Mouse (Mus musculus): ENCODE data around the gene Runx2. TPM values are rescaled to one million over a fixed set of nuclear protein-coding genes. Genes with fewer than 3 reads are reported as not detected.

Gene Runx2
- polyA plus RNA-seq, 1 experiment from 2014 or later, result 1.0 TPM

DNA sequence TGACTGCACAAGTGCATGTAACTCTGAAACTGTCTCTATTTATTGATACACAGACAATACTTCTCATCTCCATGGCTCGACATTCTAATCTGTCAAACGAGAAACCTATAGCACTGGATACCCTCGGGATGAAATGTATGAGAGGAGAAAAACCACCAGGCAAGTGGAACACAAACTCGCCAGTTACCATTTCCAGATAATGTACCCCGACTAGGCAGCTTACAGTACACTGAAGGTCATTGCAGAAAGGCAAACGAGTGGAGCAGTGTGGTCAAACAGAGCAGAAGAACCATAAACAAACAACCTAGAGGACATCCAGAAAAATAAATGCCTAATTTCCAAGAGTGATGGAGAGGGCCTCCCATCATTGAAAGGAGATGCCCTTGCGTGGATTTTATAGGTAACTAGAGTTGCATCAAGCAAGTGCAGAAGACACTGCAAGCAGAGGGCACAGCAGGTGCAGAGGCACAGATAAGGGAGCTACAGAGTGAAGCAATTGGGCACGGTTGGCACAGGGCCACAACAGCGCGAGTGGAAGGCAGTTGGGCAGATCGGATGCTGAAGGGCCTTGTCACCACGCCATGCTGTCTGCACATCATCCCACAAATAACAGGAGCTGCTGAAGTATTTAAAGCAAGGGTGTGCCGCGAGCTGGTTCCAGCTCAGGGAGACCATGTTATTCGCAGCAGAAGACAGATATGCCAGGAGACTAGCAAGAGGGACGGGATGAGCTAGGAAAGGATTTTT, 142.5 kb downstream of the Runx2 start:
- 0 out of 2 replicates have a peak, but pooled peaks cover 4% of the 10 kb centered on the region for H3K4me1 ChIP-seq (replicated peaks; ENCODE audit: control insufficient read depth, insufficient read depth, low read length)
- H3K9me3 ChIP-seq (ENCODE audit: control insufficient read depth), result no peaks in the 10 kb centered on the region
- H3K4me3 ChIP-seq (ENCODE audit: low read depth, low read length), result no peak overlapping the region
- H3K27me3 ChIP-seq (replicated peaks; ENCODE audit: control insufficient read depth, insufficient read depth, low read length), result no peaks in the 10 kb centered on the region
- ATAC-seq, result no peak
- WGBS, result 83% methylated on average over 16 of the region's 16 CpGs
- no peak overlapping the region for H3K4me2 ChIP-seq (replicated peaks; ENCODE audit: low read depth)
- no peaks in the 10 kb centered on the region for H3K36me3 ChIP-seq (ENCODE audit: control insufficient read depth, insufficient read depth)
- TF ChIP-seq CTCF (IDR thresholded peaks at IDR 0.05; ENCODE audit: low read depth), result no peak
- no peak overlapping the region for H3K27ac ChIP-seq (ENCODE audit: low read depth, low read length)
- no peak overlapping the region for H3K9ac ChIP-seq (ENCODE audit: low read depth, low read length)

DNA sequence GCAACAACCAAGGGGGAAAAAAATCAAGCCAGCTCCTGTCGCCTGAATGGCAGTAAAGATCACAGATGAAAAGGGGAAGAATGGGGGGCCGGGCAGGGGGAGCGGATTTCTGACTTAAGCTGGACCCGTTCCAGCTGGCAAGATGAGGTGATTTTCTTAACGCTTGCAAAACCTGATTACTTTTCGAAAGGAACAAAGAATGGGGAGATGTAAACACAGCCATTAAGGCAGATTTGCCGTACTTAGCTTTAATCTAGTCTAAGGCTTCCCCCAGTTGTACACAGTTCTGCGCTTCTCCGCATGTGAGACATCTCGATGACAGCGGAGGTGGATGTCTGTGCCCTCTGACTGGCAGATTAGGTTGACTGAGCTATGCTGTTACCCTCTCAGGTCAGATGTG, 144.6 kb downstream of the Runx2 start:
- ATAC-seq, result no peak
- TF ChIP-seq CTCF (IDR thresholded peaks at IDR 0.05; ENCODE audit: low read depth), result no peak
- Histone ChIP-seq H3K4me2 (replicated peaks; ENCODE audit: low read depth) (no peak overlapping the region), H3K9me3 (ENCODE audit: control insufficient read depth) (no peaks in the 10 kb centered on the region), H3K4me1 (replicated peaks; ENCODE audit: control insufficient read depth, insufficient read depth, low read length) (0 out of 2 replicates have a peak, but pooled peaks cover 4% of the 10 kb centered on the region), H3K27ac (ENCODE audit: low read depth, low read length) (no peak overlapping the region), H3K9ac (ENCODE audit: low read depth, low read length) (no peak overlapping the region), H3K36me3 (ENCODE audit: control insufficient read depth, insufficient read depth) (no peaks in the 10 kb centered on the region), H3K4me3 (ENCODE audit: low read depth, low read length) (no peak overlapping the region), H3K27me3 (replicated peaks; ENCODE audit: control insufficient read depth, insufficient read depth, low read length) (no peaks in the 10 kb centered on the region)
- WGBS, result 39% methylated on average over 11 of the region's 11 CpGs

- ATAC-seq, result no peak
- Histone ChIP-seq H3K9ac (ENCODE audit: low read depth, low read length) (no peak overlapping the region), H3K9me3 (ENCODE audit: control insufficient read depth) (no peaks in the 10 kb centered on the region), H3K27ac (ENCODE audit: low read depth, low read length) (no peak overlapping the region), H3K4me1 (replicated peaks; ENCODE audit: control insufficient read depth, insufficient read depth, low read length) (0 out of 2 replicates have a peak, but pooled peaks cover 4% of the 10 kb centered on the region), H3K4me2 (replicated peaks; ENCODE audit: low read depth) (no peak overlapping the region), H3K27me3 (replicated peaks; ENCODE audit: control insufficient read depth, insufficient read depth, low read length) (no peaks in the 10 kb centered on the region), H3K4me3 (ENCODE audit: low read depth, low read length) (no peak overlapping the region), H3K36me3 (ENCODE audit: control insufficient read depth, insufficient read depth) (no peaks in the 10 kb centered on the region)
- TF ChIP-seq CTCF (IDR thresholded peaks at IDR 0.05; ENCODE audit: low read depth), result no peak
- 80% methylated on average over 5 of the region's 5 CpGs for WGBS
These were observed 147.3 kb downstream of the Runx2 start for GRCm38 (mm10) chr17:44667346-44667745.

DNA sequence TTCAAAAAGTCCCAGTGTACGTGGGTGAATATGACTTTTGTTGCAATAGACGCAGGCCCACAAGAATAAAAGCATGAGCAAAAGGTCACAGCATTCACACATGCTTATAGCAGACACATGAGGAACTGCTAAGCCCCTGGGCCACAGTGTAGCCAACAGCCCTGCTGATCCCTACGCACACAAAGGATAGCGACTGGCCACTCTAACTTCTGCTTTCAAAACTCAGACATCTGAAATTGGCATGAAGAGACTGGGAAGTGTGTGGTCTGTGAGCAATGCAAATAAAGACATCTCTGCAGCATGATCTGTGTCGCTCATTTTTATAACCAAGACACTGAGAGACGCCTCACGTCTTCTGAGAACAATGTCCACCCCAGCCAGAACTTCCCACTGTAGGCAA, 150.7 kb downstream of the Runx2 start:
- Histone ChIP-seq H3K27me3 (replicated peaks; ENCODE audit: control insufficient read depth, insufficient read depth, low read length) (no peaks in the 10 kb centered on the region), H3K27ac (ENCODE audit: low read depth, low read length) (no peak overlapping the region), H3K9ac (ENCODE audit: low read depth, low read length) (no peak overlapping the region), H3K4me2 (replicated peaks; ENCODE audit: low read depth) (no peak overlapping the region), H3K4me1 (replicated peaks; ENCODE audit: control insufficient read depth, insufficient read depth, low read length) (no peaks in the 10 kb centered on the region), H3K4me3 (ENCODE audit: low read depth, low read length) (no peak overlapping the region), H3K9me3 (ENCODE audit: control insufficient read depth) (no peaks in the 10 kb centered on the region), H3K36me3 (ENCODE audit: control insufficient read depth, insufficient read depth) (no peaks in the 10 kb centered on the region)
- 76% methylated on average over 7 of the region's 7 CpGs for WGBS
- no peak for TF ChIP-seq CTCF (IDR thresholded peaks at IDR 0.05; ENCODE audit: low read depth)
- no peak for ATAC-seq

- ATAC-seq, result no peak
- no peak overlapping the region for H3K4me2 ChIP-seq (replicated peaks; ENCODE audit: low read depth)
- TF ChIP-seq CTCF (IDR thresholded peaks at IDR 0.05; ENCODE audit: low read depth), result no peak
- H3K4me3 ChIP-seq (ENCODE audit: low read depth, low read length), result no peak overlapping the region
- no peak overlapping the region for H3K27ac ChIP-seq (ENCODE audit: low read depth, low read length)
- WGBS, result 70% methylated on average over 1 of the region's 1 CpGs
- H3K9ac ChIP-seq (ENCODE audit: low read depth, low read length), result no peak overlapping the region
- no peaks in the 10 kb centered on the region for H3K27me3 ChIP-seq (replicated peaks; ENCODE audit: control insufficient read depth, insufficient read depth, low read length)
- H3K36me3 ChIP-seq (ENCODE audit: control insufficient read depth, insufficient read depth), result no peaks in the 10 kb centered on the region
- H3K9me3 ChIP-seq (ENCODE audit: control insufficient read depth), result no peaks in the 10 kb centered on the region
- no peaks in the 10 kb centered on the region for H3K4me1 ChIP-seq (replicated peaks; ENCODE audit: control insufficient read depth, insufficient read depth, low read length)
These were observed 151.4 kb downstream of the Runx2 start for GRCm38 (mm10) chr17:44663208-44663607.

- ATAC-seq, result no peak
- Histone ChIP-seq H3K27me3 (replicated peaks; ENCODE audit: control insufficient read depth, insufficient read depth, low read length) (no peaks in the 10 kb centered on the region), H3K4me1 (replicated peaks; ENCODE audit: control insufficient read depth, insufficient read depth, low read length) (no peaks in the 10 kb centered on the region), H3K4me2 (replicated peaks; ENCODE audit: low read depth) (no peak overlapping the region), H3K4me3 (ENCODE audit: low read depth, low read length) (no peak overlapping the region), H3K36me3 (ENCODE audit: control insufficient read depth, insufficient read depth) (no peaks in the 10 kb centered on the region), H3K27ac (ENCODE audit: low read depth, low read length) (no peak overlapping the region), H3K9ac (ENCODE audit: low read depth, low read length) (no peak overlapping the region), H3K9me3 (ENCODE audit: control insufficient read depth) (no peaks in the 10 kb centered on the region)
- 86% methylated on average over 6 of the region's 6 CpGs for WGBS
- TF ChIP-seq CTCF (IDR thresholded peaks at IDR 0.05; ENCODE audit: low read depth), result no peak
These were observed 152.4 kb downstream of the Runx2 start for GRCm38 (mm10) chr17:44662080-44662706.
